Mouse (Mus musculus): ENCODE results near the gene Camta1.

DNA sequence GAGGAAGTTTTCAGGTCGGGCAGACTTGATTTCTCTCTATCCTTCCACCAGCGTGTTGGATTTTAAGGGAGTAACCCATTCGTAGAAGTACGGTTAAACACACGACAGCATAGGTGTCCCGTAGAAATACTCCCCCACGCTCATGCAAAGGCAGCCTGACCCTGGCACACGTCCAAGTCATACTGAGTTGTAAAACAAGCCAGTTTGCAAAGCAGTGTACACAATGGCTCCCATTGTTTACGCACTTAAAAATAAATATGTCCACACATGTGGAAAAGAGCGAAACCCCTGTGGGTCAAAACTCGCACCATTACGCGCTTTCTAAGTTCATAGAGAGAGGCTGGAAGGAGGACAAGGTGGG is 971.7 kb downstream of the Camta1 start:
- TF ChIP-seq GATA1 (IDR thresholded peaks at IDR 0.05; ENCODE audit: borderline replicate concordance, low read length) (no peak), FLI1 (IDR thresholded peaks at IDR 0.05; ENCODE audit: low read length) (no peak)
